In genomic region chr5:30594953-30595560, GRCm38 (mm10) we compare ENCODE assay signal across 22 mouse cellular contexts. TPM values are rescaled to one million over a fixed set of nuclear protein-coding genes. Genes with fewer than 3 reads are reported as not detected.
DNase-seq lines count a peak whose midpoint lies in the region; ATAC-seq and TF ChIP-seq lines count a peak whose summit lies in the region.
"Had no signal": no experiment of that assay in that cellular context is flagged by ENCODE, and none has a peak within 500 bp of the region (broad histone marks: within the 10 kb centered on the region; RNA-seq: fewer than 3 reads in every experiment).

No protein-coding gene starts in this region.

- no peak for ATAC-seq in hindbrain, postnatal 0 days
- no peak for ATAC-seq in midbrain, embryonic 11.5 days (ENCODE audit: low FRiP score)
- ATAC-seq in midbrain, postnatal 0 days (ENCODE audit: low FRiP score) = no peak
- ATAC-seq in megakaryocyte progenitor cell, adult 5-6 weeks (replicated peaks; ENCODE audit: poor library complexity) = no peak
- ATAC-seq: intestine, postnatal 0 days had no signal

- no peak overlapping the region for H3K4me3 ChIP-seq in heart, adult 2 months
- H3K4me3 ChIP-seq in hindbrain, embryonic 10.5 days = no peak overlapping the region
- H3K4me3 ChIP-seq in hindbrain, postnatal 0 days (ENCODE audit: low read length) = no peak overlapping the region
- no peak overlapping the region for H3K4me3 ChIP-seq in midbrain, embryonic 11.5 days (ENCODE audit: low read depth, low read length)
- H3K4me3 ChIP-seq in midbrain, postnatal 0 days (ENCODE audit: low read depth, low read length) = no peak overlapping the region
- H3K4me3 ChIP-seq: hindbrain, embryonic 12.5 days; limb, embryonic 15.5 days; myocyte had no signal

- H3K4me1 ChIP-seq in heart, adult 2 months (ENCODE audit: control insufficient read depth, insufficient read depth, low read length) = peaks cover 15% of the 10 kb centered on the region; the same call in 1 of the 2 replicates
- peaks cover 33% of the 10 kb centered on the region for H3K4me1 ChIP-seq in hindbrain, embryonic 10.5 days (replicated peaks)
- H3K4me1 ChIP-seq in hindbrain, postnatal 0 days (ENCODE audit: insufficient read depth, low read length) = peaks cover 27% of the 10 kb centered on the region
- H3K4me1 ChIP-seq in midbrain, embryonic 11.5 days (ENCODE audit: control insufficient read depth, insufficient read depth, low read length) = peaks cover 9% of the 10 kb centered on the region
- peaks cover 5% of the 10 kb centered on the region for H3K4me1 ChIP-seq in midbrain, postnatal 0 days (ENCODE audit: insufficient read depth, low read length)

- H3K36me3 ChIP-seq in heart, adult 2 months (ENCODE audit: control insufficient read depth, insufficient read depth, low read length) = peaks cover 6% of the 10 kb centered on the region; the same call in 1 of the 2 replicates
- H3K36me3 ChIP-seq in hindbrain, embryonic 10.5 days = no peaks in the 10 kb centered on the region
- no peaks in the 10 kb centered on the region for H3K36me3 ChIP-seq in hindbrain, postnatal 0 days (ENCODE audit: insufficient read depth, low read length)
- no peaks in the 10 kb centered on the region for H3K36me3 ChIP-seq in midbrain, embryonic 11.5 days (ENCODE audit: control insufficient read depth, insufficient read depth, low read length)
- no peaks in the 10 kb centered on the region for H3K36me3 ChIP-seq in midbrain, postnatal 0 days (ENCODE audit: insufficient read depth, low read length)
- H3K36me3 ChIP-seq: hindbrain, embryonic 12.5 days; limb, embryonic 15.5 days had no signal

- no peaks in the 10 kb centered on the region for H3K79me2 ChIP-seq in heart, adult 2 months (replicated peaks; ENCODE audit: control insufficient read depth, insufficient read depth, low read length)

- WGBS in heart, adult 2 months = 27% methylated on average over 6 of the region's 6 CpGs
- WGBS in hindbrain, embryonic 10.5 days = 28% methylated on average over 6 of the region's 6 CpGs
- 37% methylated on average over 6 of the region's 6 CpGs for WGBS in hindbrain, postnatal 0 days
- WGBS in midbrain, embryonic 11.5 days = 37% methylated on average over 6 of the region's 6 CpGs
- WGBS in midbrain, postnatal 0 days = 50% methylated on average over 6 of the region's 6 CpGs

- TF ChIP-seq EP300 in heart, adult 2 months (IDR thresholded peaks at IDR 0.05; ENCODE audit: insufficient read depth, low read depth, low read length) = no peak

- no peak for TF ChIP-seq POLR2A in heart, adult 2 months (IDR thresholded peaks at IDR 0.05; ENCODE audit: insufficient read depth, low read depth, low read length)

- H3K4me2 ChIP-seq in hindbrain, postnatal 0 days (ENCODE audit: low read depth, low read length) = no peak overlapping the region
- no peak overlapping the region for H3K4me2 ChIP-seq in midbrain, embryonic 11.5 days
- no peak overlapping the region for H3K4me2 ChIP-seq in midbrain, postnatal 0 days (ENCODE audit: low read depth, low read length, poor library complexity, severe bottlenecking)
- H3K4me2 ChIP-seq: hindbrain, embryonic 12.5 days; limb, embryonic 15.5 days had no signal

- TF ChIP-seq CTCF in heart, adult 2 months (IDR thresholded peaks at IDR 0.05) = no peak
- TF ChIP-seq CTCF in hindbrain, postnatal 0 days (IDR thresholded peaks at IDR 0.05; ENCODE audit: low read depth) = no peak
- no peak for TF ChIP-seq CTCF in midbrain, postnatal 0 days (IDR thresholded peaks at IDR 0.05)

- no peaks in the 10 kb centered on the region for H3K27me3 ChIP-seq in heart, adult 2 months (ENCODE audit: control insufficient read depth, insufficient read depth, low read length)
- peaks cover 18% of the 10 kb centered on the region for H3K27me3 ChIP-seq in hindbrain, embryonic 10.5 days (ENCODE audit: insufficient read depth, poor library complexity, severe bottlenecking)
- no peaks in the 10 kb centered on the region for H3K27me3 ChIP-seq in hindbrain, postnatal 0 days (ENCODE audit: insufficient read depth, low read length)
- peaks cover 3% of the 10 kb centered on the region; the same call in 1 of the 2 replicates for H3K27me3 ChIP-seq in midbrain, embryonic 11.5 days (ENCODE audit: control insufficient read depth, insufficient read depth, low read length)
- no peaks in the 10 kb centered on the region for H3K27me3 ChIP-seq in midbrain, postnatal 0 days (ENCODE audit: insufficient read depth, low read length)

- H3K27ac ChIP-seq in heart, adult 2 months = peak overlapping the region; percentile 87
- peak overlapping the region; percentile 23; the same call in 1 of the 2 replicates for H3K27ac ChIP-seq in hindbrain, embryonic 10.5 days
- no peak overlapping the region for H3K27ac ChIP-seq in hindbrain, postnatal 0 days
- H3K27ac ChIP-seq in midbrain, embryonic 11.5 days (ENCODE audit: low read depth, low read length) = no peak overlapping the region
- no peak overlapping the region for H3K27ac ChIP-seq in midbrain, postnatal 0 days (ENCODE audit: low read depth, low read length)
- H3K27ac ChIP-seq: hindbrain, embryonic 12.5 days; limb, embryonic 15.5 days had no signal

- DNase-seq in heart, adult 2 months = no peak
- DNase-seq in heart, postnatal 4 days = no peak
- DNase-seq in hindbrain, embryonic 10.5 days (ENCODE audit: low spot score) = no peak
- no peak for DNase-seq in hindbrain, postnatal 0 days (ENCODE audit: low spot score)
- peak; percentile 84 for DNase-seq in midbrain, embryonic 11.5 days (ENCODE audit: low spot score, missing footprints)
- DNase-seq in midbrain, postnatal 0 days (ENCODE audit: low spot score) = no peak
- no peak for DNase-seq in layer of hippocampus, adult 8-10 months (ENCODE audit: low spot score in 2 of 2)
- DNase-seq: cerebellum, postnatal 10 days; gastrocnemius, postnatal 10 days; lung, postnatal 14 days; retina, postnatal 1 day had no signal

- intact Hi-C loops in heart, adult 2 months (cut with DNase I) = no loop called here

- no peaks in the 10 kb centered on the region for H3K9me3 ChIP-seq in hindbrain, embryonic 10.5 days
- no peaks in the 10 kb centered on the region for H3K9me3 ChIP-seq in hindbrain, postnatal 0 days (ENCODE audit: low read length)
- H3K9me3 ChIP-seq in midbrain, embryonic 11.5 days (ENCODE audit: control insufficient read depth, low read length) = no peaks in the 10 kb centered on the region
- H3K9me3 ChIP-seq in midbrain, postnatal 0 days (ENCODE audit: low read length) = no peaks in the 10 kb centered on the region
- H3K9me3 ChIP-seq: hindbrain, embryonic 12.5 days; limb, embryonic 15.5 days had no signal

- peak overlapping the region; percentile 58; the same call in 1 of the 2 replicates for H3K9ac ChIP-seq in heart, adult 2 months (ENCODE audit: low read depth, low read length)
- no peak overlapping the region for H3K9ac ChIP-seq in hindbrain, postnatal 0 days (replicated peaks; ENCODE audit: low read length)
- no peak overlapping the region for H3K9ac ChIP-seq in midbrain, embryonic 11.5 days (ENCODE audit: low read length)
- no peak overlapping the region for H3K9ac ChIP-seq in midbrain, postnatal 0 days (replicated peaks; ENCODE audit: low read length, poor library complexity, severe bottlenecking)
- H3K9ac ChIP-seq: hindbrain, embryonic 12.5 days; limb, embryonic 15.5 days had no signal

RNA-seq across cellular contexts. Expression of gene Kcnk3, which starts 7.1 kb away (rescaled TPM):
- total RNA-seq in heart, adult 2 months (2021) = 100 to 1,000 TPM; 259 to 300 TPM
- 382 and 432 TPM in 2 replicates for polyA plus RNA-seq in heart, adult 2 months (2012; rRNA removed)
- 100 to 1,000 TPM; 145 TPM for total RNA-seq in heart, postnatal 4 days (2021)
- 0.12 and 0.52 TPM in 2 replicates for polyA plus RNA-seq in hindbrain, embryonic 10.5 days (2016; fragmentation: Nextera tagmentation; extraction: Ambion mirVana)
- total RNA-seq in hindbrain, postnatal 0 days (2014; rRNA removed) = 23.2 and 30.3 TPM in 2 replicates
- 11.5 and 12.7 TPM in 2 replicates for polyA plus RNA-seq in hindbrain, postnatal 0 days (2015; fragmentation: Nextera tagmentation; extraction: Ambion mirVana)
- polyA plus RNA-seq in midbrain, embryonic 11.5 days (2014; fragmentation: Nextera tagmentation; extraction: Ambion mirVana) = 0.27 and 0.50 TPM in 2 replicates
- 18.8 and 21.8 TPM in 2 replicates for total RNA-seq in midbrain, postnatal 0 days (2014; rRNA removed)
- polyA plus RNA-seq in midbrain, postnatal 0 days (2015; fragmentation: Nextera tagmentation; extraction: Ambion mirVana) = 12.2 and 12.3 TPM in 2 replicates
- 10 to 100 TPM; 10.3 to 13.1 (median 10.7) TPM for total RNA-seq in layer of hippocampus, adult 8-10 months (2022)
- not detected in 2 replicates for total RNA-seq in megakaryocyte progenitor cell, adult 5-6 weeks (2015)
- not detected in 2 replicates for total RNA-seq in megakaryocyte progenitor cell, adult 5-6 weeks (2017)
- total RNA-seq: neutrophil, adult 5-6 weeks had no signal

RNA-seq across cellular contexts. Expression of gene Cib4, which starts 49.4 kb away (rescaled TPM):
- not detected for total RNA-seq in heart, adult 2 months (2021)
- 0.56 TPM in 1 of 2 replicates, not detected in the other for polyA plus RNA-seq in heart, adult 2 months (2012; rRNA removed)
- total RNA-seq in heart, postnatal 4 days (2021) = not detected
- polyA plus RNA-seq in hindbrain, embryonic 10.5 days (2016; fragmentation: Nextera tagmentation; extraction: Ambion mirVana) = not detected in 2 replicates
- not detected in 2 replicates for total RNA-seq in hindbrain, postnatal 0 days (2014; rRNA removed)
- not detected in 2 replicates for polyA plus RNA-seq in hindbrain, postnatal 0 days (2015; fragmentation: Nextera tagmentation; extraction: Ambion mirVana)
- polyA plus RNA-seq in midbrain, embryonic 11.5 days (2014; fragmentation: Nextera tagmentation; extraction: Ambion mirVana) = not detected in 2 replicates
- total RNA-seq in midbrain, postnatal 0 days (2014; rRNA removed) = not detected in 2 replicates
- polyA plus RNA-seq in midbrain, postnatal 0 days (2015; fragmentation: Nextera tagmentation; extraction: Ambion mirVana) = not detected in 2 replicates
- not detected for total RNA-seq in layer of hippocampus, adult 8-10 months (2022)
- total RNA-seq in megakaryocyte progenitor cell, adult 5-6 weeks (2015) = not detected in 2 replicates
- total RNA-seq in megakaryocyte progenitor cell, adult 5-6 weeks (2017) = not detected in 2 replicates
- total RNA-seq: gastrocnemius, postnatal 10 days; layer of hippocampus, postnatal 14 days; left cerebral cortex, postnatal 14 days; neutrophil, adult 5-6 weeks had no signal
- polyA plus RNA-seq: embryonic facial prominence, embryonic 11.5 days; hindbrain, embryonic 12.5 days; intestine, postnatal 0 days; limb, embryonic 15.5 days; myocyte; small intestine, adult 2 months; thymus, postnatal 0 days had no signal

RNA-seq across cellular contexts. Expression of gene Slc35f6, which starts 52.7 kb away (rescaled TPM):
- 10 to 100 TPM; 47.2 to 49.9 TPM for total RNA-seq in heart, adult 2 months (2021)
- polyA plus RNA-seq in heart, adult 2 months (2012; rRNA removed) = 119 and 154 TPM in 2 replicates
- total RNA-seq in heart, postnatal 4 days (2021) = 10 to 100 TPM; 35.1 to 38.5 TPM
- 25.5 and 28.9 TPM in 2 replicates for polyA plus RNA-seq in hindbrain, embryonic 10.5 days (2016; fragmentation: Nextera tagmentation; extraction: Ambion mirVana)
- 70.6 and 95.8 TPM in 2 replicates for total RNA-seq in hindbrain, postnatal 0 days (2014; rRNA removed)
- polyA plus RNA-seq in hindbrain, postnatal 0 days (2015; fragmentation: Nextera tagmentation; extraction: Ambion mirVana) = 29.6 and 31.3 TPM in 2 replicates
- polyA plus RNA-seq in midbrain, embryonic 11.5 days (2014; fragmentation: Nextera tagmentation; extraction: Ambion mirVana) = 22.6 and 28.4 TPM in 2 replicates
- 62.5 and 65.3 TPM in 2 replicates for total RNA-seq in midbrain, postnatal 0 days (2014; rRNA removed)
- 25.1 and 30.9 TPM in 2 replicates for polyA plus RNA-seq in midbrain, postnatal 0 days (2015; fragmentation: Nextera tagmentation; extraction: Ambion mirVana)
- total RNA-seq in layer of hippocampus, adult 8-10 months (2022) = 10 to 100 TPM; 37.4 to 40.7 (median 38.7) TPM
- 5.6 and 6.2 TPM in 2 replicates for total RNA-seq in megakaryocyte progenitor cell, adult 5-6 weeks (2015)
- total RNA-seq in megakaryocyte progenitor cell, adult 5-6 weeks (2017) = 5.2 and 7.0 TPM in 2 replicates

Comparison
In these comparisons a context has a peak if more than half of its experiments do, and no peak if none do; other contexts are left out.
1. H3K27ac ChIP-seq: peak in heart, adult 2 months (single experiment) and hindbrain, embryonic 10.5 days (single experiment); none in hindbrain, postnatal 0 days (single experiment), midbrain, embryonic 11.5 days (single experiment) and midbrain, postnatal 0 days (single experiment).
2. RNA of gene Kcnk3, which starts 7.1 kb away (total RNA-seq): 259 to 300 TPM in heart, adult 2 months, 145 TPM in heart, postnatal 4 days, 23.2 to 30.3 TPM in hindbrain, postnatal 0 days, 18.8 to 21.8 TPM in midbrain, postnatal 0 days and 10.3 to 13.1 TPM in layer of hippocampus, adult 8-10 months; not detected in megakaryocyte progenitor cell, adult 5-6 weeks; every median in the first group is over 10 times any median in the second.